Mouse (Mus musculus): ENCODE measurements around the gene Rgs21.

DNA sequence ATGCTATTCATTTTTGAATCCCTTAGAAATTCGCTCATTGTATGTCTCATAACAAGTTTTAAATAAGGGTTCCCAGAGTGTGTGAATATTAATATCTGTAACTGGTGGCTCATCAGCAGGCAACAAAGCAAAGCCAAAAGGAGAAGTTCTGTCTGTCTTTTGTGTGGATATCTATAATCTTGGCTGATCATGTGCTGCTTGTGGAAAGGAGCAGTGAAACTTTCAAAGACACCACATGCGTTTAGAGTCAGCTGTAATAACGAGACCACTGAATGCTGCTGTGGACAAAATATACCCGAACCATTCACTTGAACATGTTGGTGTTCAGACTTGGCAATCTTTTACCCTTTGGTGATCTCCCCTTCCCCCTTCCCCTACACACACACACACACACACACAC is 67.0 kb downstream of the Rgs21 start:
- TF ChIP-seq CTCF (IDR thresholded peaks at IDR 0.05; ENCODE audit: extremely low read depth, insufficient read depth, low read length) (no peak), POLR2A (IDR thresholded peaks at IDR 0.05; ENCODE audit: extremely low read depth, insufficient read depth, low read length) (no peak)
